Mouse (Mus musculus): Measurements from ENCODE around the gene Akap17b.
"Not testable (repeated sequence)": the region's sequence is repeated elsewhere in the genome, so short reads cannot be mapped to it uniquely, and the experiment has no call there.

Gene Akap17b

GRCm38 (mm10) chrX:36644657-36645551 is at the start of gene Akap17b:
Gene Akap17b (minus strand): TSS chrX:36645395.
- in situ Hi-C loops (cut with MboI; ENCODE audit: low sequenced_read_pairs) = no loop called here

- in situ Hi-C loops (cut with MboI; ENCODE audit: low sequenced_read_pairs) = no loop called here
Observed at GRCm38 (mm10) chrX:36691365-36691764, 46.2 kb upstream of the Akap17b start.

- in situ Hi-C loops (cut with MboI; ENCODE audit: low sequenced_read_pairs) = no loop called here
Observed at GRCm38 (mm10) chrX:36689655-36690054, 44.5 kb upstream of the Akap17b start.

GRCm38 (mm10) chrX:36676836-36677235 is 31.6 kb upstream of the Akap17b start:
- in situ Hi-C loops (cut with MboI; ENCODE audit: low sequenced_read_pairs) = no loop called here

GRCm38 (mm10) chrX:36672708-36673107 is 27.5 kb upstream of the Akap17b start:
- in situ Hi-C loops (cut with MboI; ENCODE audit: low sequenced_read_pairs) = no loop called here

GRCm38 (mm10) chrX:36640046-36640445 is 5.1 kb downstream of the Akap17b start:
- in situ Hi-C loops (cut with MboI; ENCODE audit: low sequenced_read_pairs) = no loop called here

GRCm38 (mm10) chrX:36630771-36631170 is 14.4 kb downstream of the Akap17b start:
- in situ Hi-C loops (cut with MboI; ENCODE audit: low sequenced_read_pairs) = no loop called here

- in situ Hi-C loops (cut with MboI; ENCODE audit: low sequenced_read_pairs) = no loop called here
Observed at GRCm38 (mm10) chrX:36628102-36628501, 17.1 kb downstream of the Akap17b start.

GRCm38 (mm10) chrX:36609117-36609516 is 36.1 kb downstream of the Akap17b start:
- in situ Hi-C loops (cut with MboI; ENCODE audit: low sequenced_read_pairs) = no loop called here

- in situ Hi-C loops (cut with MboI; ENCODE audit: low sequenced_read_pairs) = no loop called here
Observed at GRCm38 (mm10) chrX:36604040-36604439, 41.2 kb downstream of the Akap17b start.

- in situ Hi-C loops (cut with MboI; ENCODE audit: low sequenced_read_pairs) = no loop called here
Observed at GRCm38 (mm10) chrX:36602926-36603325, 42.3 kb downstream of the Akap17b start.

GRCm38 (mm10) chrX:36600066-36600465 is 45.1 kb downstream of the Akap17b start:
- in situ Hi-C loops (cut with MboI; ENCODE audit: low sequenced_read_pairs) = no loop called here

- in situ Hi-C loops (cut with MboI; ENCODE audit: low sequenced_read_pairs) = no loop called here
Observed at GRCm38 (mm10) chrX:36599656-36600055, 45.5 kb downstream of the Akap17b start.

GRCm38 (mm10) chrX:36598861-36599344 is 46.3 kb downstream of the Akap17b start:
- in situ Hi-C loops (cut with MboI; ENCODE audit: low sequenced_read_pairs) = no loop called here

- in situ Hi-C loops (cut with MboI; ENCODE audit: low sequenced_read_pairs) = no loop called here
Observed at GRCm38 (mm10) chrX:36598390-36598810, 46.8 kb downstream of the Akap17b start.

- in situ Hi-C loops (cut with MboI; ENCODE audit: low sequenced_read_pairs) = no loop called here
Observed at GRCm38 (mm10) chrX:36597707-36598389, 47.3 kb downstream of the Akap17b start, which contains the start of gene Pgrmc1. Gene Pgrmc1 (plus strand): TSS chrX:36598206.

- in situ Hi-C loops (cut with MboI; ENCODE audit: low sequenced_read_pairs) = not testable (repeated sequence)
Observed at GRCm38 (mm10) chrX:36596483-36597120, 48.6 kb downstream of the Akap17b start.

- in situ Hi-C loops (cut with MboI; ENCODE audit: low sequenced_read_pairs) = no loop called here
Observed at GRCm38 (mm10) chrX:36595247-36595646, 49.9 kb downstream of the Akap17b start.

GRCm38 (mm10) chrX:36591539-36591938 is 53.7 kb downstream of the Akap17b start:
- in situ Hi-C loops (cut with MboI; ENCODE audit: low sequenced_read_pairs) = no loop called here

- in situ Hi-C loops (cut with MboI; ENCODE audit: low sequenced_read_pairs) = no loop called here
Observed at GRCm38 (mm10) chrX:36591120-36591519, 54.1 kb downstream of the Akap17b start.

- in situ Hi-C loops (cut with MboI; ENCODE audit: low sequenced_read_pairs) = no loop called here
Observed at GRCm38 (mm10) chrX:36590266-36590665, 54.9 kb downstream of the Akap17b start.

Measured in CH12F3 (cell line).